24 mouse cellular contexts compared by ENCODE assay signal in genomic region chr9:120275226-120275625, GRCm38 (mm10). TPM values are rescaled to one million over a fixed set of nuclear protein-coding genes. Genes with fewer than 3 reads are reported as not detected.
DNase-seq lines count a peak whose midpoint lies in the region; ATAC-seq and TF ChIP-seq lines count a peak whose summit lies in the region.
"Had no signal": no experiment of that assay in that cellular context is flagged by ENCODE, and none has a peak within 500 bp of the region (broad histone marks: within the 10 kb centered on the region; RNA-seq: fewer than 3 reads in every experiment).

No protein-coding gene starts in this region.

- H3K27me3 ChIP-seq in kidney, adult 2 months (replicated peaks; ENCODE audit: control insufficient read depth, insufficient read depth, low read length) = no peaks in the 10 kb centered on the region
- no peaks in the 10 kb centered on the region for H3K27me3 ChIP-seq in kidney, embryonic 14.5 days (ENCODE audit: control insufficient read depth, insufficient read depth, low read length)
- H3K27me3 ChIP-seq in liver, embryonic 11.5 days (replicated peaks; ENCODE audit: control insufficient read depth, insufficient read depth, low read length) = no peaks in the 10 kb centered on the region
- H3K27me3 ChIP-seq in hindbrain, embryonic 10.5 days (ENCODE audit: insufficient read depth, poor library complexity, severe bottlenecking) = no peaks in the 10 kb centered on the region
- H3K27me3 ChIP-seq: embryonic facial prominence, embryonic 12.5 days; hindbrain, embryonic 12.5 days; neural tube, embryonic 13.5 days had no signal

- peak; percentile 16 for DNase-seq in gastrocnemius, postnatal 25 days
- no peak for DNase-seq in gastrocnemius, adult 18-20 months (ENCODE audit: low spot score)
- DNase-seq in kidney, adult 2 months = peak; percentile 81
- peak; percentile 64 for DNase-seq in kidney, adult 9 months
- DNase-seq in liver, embryonic 11.5 days (ENCODE audit: low spot score) = no peak
- no peak for DNase-seq in hindbrain, embryonic 10.5 days (ENCODE audit: low spot score)
- DNase-seq: cerebellum, adult 2 months; cerebellum, postnatal 25 days; layer of hippocampus, postnatal 36 days; liver, postnatal 0 days; thymus, postnatal 25 days had no signal

- no peak for ATAC-seq in kidney, embryonic 14.5 days (ENCODE audit: low FRiP score, low TSS enrichment)
- ATAC-seq in liver, embryonic 11.5 days (replicated peaks; ENCODE audit: low FRiP score) = no peak
- ATAC-seq: activated CD4-positive, CD25-positive, alpha-beta regulatory T cell, adult 4 months; liver, postnatal 0 days; lung, postnatal 0 days; midbrain, embryonic 16.5 days had no signal

- H3K4me3 ChIP-seq in kidney, adult 2 months (ENCODE audit: insufficient read depth, low read depth, low read length) = no peak overlapping the region
- H3K4me3 ChIP-seq in kidney, embryonic 14.5 days (ENCODE audit: low read length) = no peak overlapping the region
- H3K4me3 ChIP-seq in liver, embryonic 11.5 days (ENCODE audit: low read depth, low read length) = no peak overlapping the region
- no peak overlapping the region for H3K4me3 ChIP-seq in hindbrain, embryonic 10.5 days
- H3K4me3 ChIP-seq: embryonic facial prominence, embryonic 12.5 days; hindbrain, embryonic 12.5 days; myocyte; neural tube, embryonic 13.5 days had no signal

- WGBS in kidney, adult 2 months = 50% methylated on average over 7 of the region's 7 CpGs
- WGBS in kidney, embryonic 14.5 days = 69% methylated on average over 7 of the region's 7 CpGs
- WGBS in liver, embryonic 11.5 days = 78% methylated on average over 7 of the region's 7 CpGs
- WGBS in hindbrain, embryonic 10.5 days = 79% methylated on average over 7 of the region's 7 CpGs

- no peak overlapping the region for H3K9ac ChIP-seq in kidney, embryonic 14.5 days (ENCODE audit: low read depth, low read length)
- H3K9ac ChIP-seq in liver, embryonic 11.5 days (ENCODE audit: low read depth, low read length) = no peak overlapping the region
- H3K9ac ChIP-seq: embryonic facial prominence, embryonic 12.5 days; hindbrain, embryonic 12.5 days; liver, postnatal 0 days; neural tube, embryonic 13.5 days had no signal

- no peaks in the 10 kb centered on the region for H3K4me1 ChIP-seq in kidney, adult 2 months (ENCODE audit: control insufficient read depth, insufficient read depth, low read length)
- no peaks in the 10 kb centered on the region for H3K4me1 ChIP-seq in kidney, embryonic 14.5 days (ENCODE audit: control insufficient read depth, insufficient read depth, low read length)
- no peaks in the 10 kb centered on the region for H3K4me1 ChIP-seq in liver, embryonic 11.5 days (replicated peaks; ENCODE audit: control insufficient read depth, insufficient read depth, low read length)
- H3K4me1 ChIP-seq in hindbrain, embryonic 10.5 days (replicated peaks) = peaks cover 8% of the 10 kb centered on the region; the same call in 1 of the 2 replicates
- H3K4me1 ChIP-seq: embryonic facial prominence, embryonic 12.5 days; hindbrain, embryonic 12.5 days; neural tube, embryonic 13.5 days had no signal

- no peak for TF ChIP-seq POLR2A in kidney, adult 2 months (IDR thresholded peaks at IDR 0.05; ENCODE audit: low read depth, low read length)

- H3K4me2 ChIP-seq in kidney, embryonic 14.5 days (replicated peaks; ENCODE audit: low read depth, low read length) = no peak overlapping the region
- H3K4me2 ChIP-seq in liver, embryonic 11.5 days = no peak overlapping the region
- H3K4me2 ChIP-seq: embryonic facial prominence, embryonic 12.5 days; heart, embryonic 11.5 days; hindbrain, embryonic 12.5 days; neural tube, embryonic 13.5 days had no signal

- H3K9me3 ChIP-seq in kidney, embryonic 14.5 days (ENCODE audit: control insufficient read depth, low read length) = no peaks in the 10 kb centered on the region
- H3K9me3 ChIP-seq in liver, embryonic 11.5 days (ENCODE audit: control insufficient read depth, low read length) = no peaks in the 10 kb centered on the region
- no peaks in the 10 kb centered on the region for H3K9me3 ChIP-seq in hindbrain, embryonic 10.5 days
- H3K9me3 ChIP-seq: embryonic facial prominence, embryonic 12.5 days; hindbrain, embryonic 12.5 days; neural tube, embryonic 13.5 days had no signal

- no peaks in the 10 kb centered on the region for H3K36me3 ChIP-seq in kidney, adult 2 months (ENCODE audit: control insufficient read depth, insufficient read depth, low read length)
- no peaks in the 10 kb centered on the region for H3K36me3 ChIP-seq in kidney, embryonic 14.5 days (ENCODE audit: control insufficient read depth, insufficient read depth, low read length)
- H3K36me3 ChIP-seq in liver, embryonic 11.5 days (ENCODE audit: control insufficient read depth, insufficient read depth, low read length) = no peaks in the 10 kb centered on the region
- no peaks in the 10 kb centered on the region for H3K36me3 ChIP-seq in hindbrain, embryonic 10.5 days
- H3K36me3 ChIP-seq: embryonic facial prominence, embryonic 12.5 days; hindbrain, embryonic 12.5 days; neural tube, embryonic 13.5 days had no signal

- TF ChIP-seq CTCF in kidney, adult 2 months (conservative IDR thresholded peaks at IDR 0.05; ENCODE audit: insufficient read depth, insufficient read length, low read depth, low read length) = no peak

- H3K27ac ChIP-seq in kidney, adult 2 months (ENCODE audit: insufficient read depth, low read depth, low read length) = peak overlapping the region; percentile 1; the same call in 1 of the 2 replicates
- H3K27ac ChIP-seq in kidney, embryonic 14.5 days (ENCODE audit: low read depth, low read length) = no peak overlapping the region
- H3K27ac ChIP-seq in liver, embryonic 11.5 days (ENCODE audit: low read depth, low read length) = no peak overlapping the region
- H3K27ac ChIP-seq in hindbrain, embryonic 10.5 days = no peak overlapping the region
- H3K27ac ChIP-seq: embryonic facial prominence, embryonic 12.5 days; hindbrain, embryonic 12.5 days; kidney, postnatal 0 days; macrophage; neural tube, embryonic 13.5 days had no signal

RNA-seq across cellular contexts. Expression of gene Myrip, which starts 26.1 kb away (rescaled TPM):
- 1 to 10 TPM in 1 of 2 experiments, under 1 TPM in 1; 0.97 to 4.5 TPM for total RNA-seq in gastrocnemius, postnatal 25 days (2021)
- 1 to 10 TPM in 1 of 2 experiments, under 1 TPM in 1; 1.00 to 1.3 TPM for total RNA-seq in gastrocnemius, adult 18-20 months (2021)
- 1.1 and 1.3 TPM in 2 replicates for polyA plus RNA-seq in kidney, adult 2 months (2012; rRNA removed)
- polyA plus RNA-seq in kidney, embryonic 14.5 days (2014; fragmentation: Nextera tagmentation; extraction: Ambion mirVana) = 0.11 and 0.26 TPM in 2 replicates
- 0.05 and 0.55 TPM in 2 replicates for polyA plus RNA-seq in liver, embryonic 11.5 days (2014; fragmentation: Nextera tagmentation; extraction: Ambion mirVana)
- polyA plus RNA-seq in hindbrain, embryonic 10.5 days (2016; fragmentation: Nextera tagmentation; extraction: Ambion mirVana) = 0.76 and 0.80 TPM in 2 replicates
- total RNA-seq: MEL had no signal
- polyA plus RNA-seq: activated CD4-positive, CD25-positive, alpha-beta regulatory T cell, adult 4 months; C2C12; macrophage had no signal

Comparison
In these comparisons a context has a peak if more than half of its experiments do, and no peak if none do; other contexts are left out.
1. DNase-seq: peak in gastrocnemius, postnatal 25 days (single experiment), kidney, adult 2 months (single experiment) and kidney, adult 9 months (single experiment); none in gastrocnemius, adult 18-20 months (single experiment), liver, embryonic 11.5 days (single experiment) and hindbrain, embryonic 10.5 days (single experiment).